Mouse (Mus musculus): ENCODE results near the gene St6galnac1.
"Not testable (repeated sequence)": the region's sequence is repeated elsewhere in the genome, so short reads cannot be mapped to it uniquely, and the experiment has no call there.

- TF ChIP-seq FLI1 (IDR thresholded peaks at IDR 0.05; ENCODE audit: low read length); GATA1 (IDR thresholded peaks at IDR 0.05; ENCODE audit: borderline replicate concordance, low read length): not testable (repeated sequence)
Observed at GRCm38 (mm10) chr11:116745457-116745856, 29.9 kb downstream of the St6galnac1 start.

Measured in megakaryocyte, embryonic 14.5 days (primary cell).